Mouse (Mus musculus) gastrocnemius, postnatal 10 days (tissue): ENCODE data around the gene Olfr112. TPM values are rescaled to one million over a fixed set of nuclear protein-coding genes. Genes with fewer than 3 reads are reported as not detected.
"Not testable (repeated sequence)": the region's sequence is repeated elsewhere in the genome, so short reads cannot be mapped to it uniquely, and the experiment has no call there.

Experiments used
- DNase-seq: peaks from one replicate; pipeline ENCODE4 v3.0.0; 2021; ENCODE audit warnings: mixed read lengths
- long read RNA-seq, 2 experiments: library from polyadenylated mRNA; stranded (forward); transcript quantifications; one replicate each; pipeline ENCODE4 v2.0.0; 2021
- total RNA-seq, 2 experiments: library from RNA; stranded (reverse); gene quantifications; 2 replicates each; pipeline ENCODE4 v1.2.3; 2021

Olfr112 gene
- not detected for total RNA-seq
- long read RNA-seq, experiment 1 = 0 reads
- long read RNA-seq, experiment 2 = 0 reads

GRCm38 (mm10) chr17:37569351-37569750 is at the start of gene Olfr112:
Olfr112 (minus strand) TSS chr17:37569451.
- DNase-seq = no peak

DNA sequence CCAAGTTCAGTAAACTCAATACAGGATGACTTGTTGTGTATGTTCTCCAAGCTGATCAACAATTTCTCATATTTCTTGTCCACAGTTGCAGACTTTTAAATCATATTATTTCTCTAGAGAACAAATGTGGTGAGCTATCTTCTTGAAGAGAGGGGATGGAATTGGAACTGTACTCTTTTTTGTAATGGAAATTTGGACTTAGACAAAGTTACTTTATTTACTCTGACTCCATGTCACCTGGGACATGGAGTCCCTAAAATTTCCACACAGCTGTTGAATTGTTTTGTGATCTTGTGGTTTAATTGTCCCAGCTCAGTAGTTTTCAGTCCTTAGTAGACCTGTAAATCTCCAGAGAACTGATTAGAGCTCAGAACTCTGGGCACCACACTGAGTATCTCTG is 23.4 kb upstream of the Olfr112 start, which contains the start of gene Olfr114:
Gene Olfr114, minus strand, starts transcription at position 101 of the 400 bp plus-strand sequence.
- no peak for DNase-seq

- no peak for DNase-seq
These were observed 8.3 kb upstream of the Olfr112 start, which contains the start of gene Olfr113 for GRCm38 (mm10) chr17:37577563-37577962. Olfr113 (minus strand) TSS chr17:37577663.

GRCm38 (mm10) chr17:37558913-37559615 is 10.2 kb downstream of the Olfr112 start:
- no peak for DNase-seq

GRCm38 (mm10) chr17:37543800-37544435 is 25.3 kb downstream of the Olfr112 start:
- DNase-seq = no peak

DNA sequence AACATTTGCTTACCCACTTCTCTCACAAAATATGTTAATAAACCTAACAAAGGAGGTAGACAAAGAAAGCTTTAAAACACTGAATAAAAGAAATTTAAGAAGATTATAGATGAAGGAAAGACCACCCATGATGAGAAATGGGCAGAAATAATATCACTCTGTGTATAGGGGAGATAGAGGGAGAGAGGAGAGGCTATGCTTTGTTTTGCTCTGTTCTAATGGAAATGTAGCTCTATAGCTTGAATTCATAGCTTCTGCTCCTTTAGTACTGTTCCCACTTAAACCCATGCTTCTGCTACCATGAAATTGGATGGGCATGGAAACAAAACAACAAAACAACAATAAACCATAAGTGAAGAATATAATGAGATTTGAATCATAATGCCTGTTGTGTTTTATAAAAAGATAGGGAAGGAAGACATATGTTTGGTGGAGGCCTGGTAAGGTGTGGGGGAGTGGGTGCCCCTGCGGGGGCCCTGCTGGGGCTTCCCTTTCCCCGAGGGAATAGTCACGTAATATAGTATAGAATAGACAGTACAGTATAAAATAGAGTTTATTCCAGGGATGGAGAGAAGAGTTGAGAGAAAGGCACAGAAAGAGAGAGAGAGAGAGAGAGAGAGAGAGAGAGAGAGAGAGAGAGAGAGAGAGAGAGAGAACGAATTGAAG is 27.7 kb downstream of the Olfr112 start:
- no peak for DNase-seq

DNA sequence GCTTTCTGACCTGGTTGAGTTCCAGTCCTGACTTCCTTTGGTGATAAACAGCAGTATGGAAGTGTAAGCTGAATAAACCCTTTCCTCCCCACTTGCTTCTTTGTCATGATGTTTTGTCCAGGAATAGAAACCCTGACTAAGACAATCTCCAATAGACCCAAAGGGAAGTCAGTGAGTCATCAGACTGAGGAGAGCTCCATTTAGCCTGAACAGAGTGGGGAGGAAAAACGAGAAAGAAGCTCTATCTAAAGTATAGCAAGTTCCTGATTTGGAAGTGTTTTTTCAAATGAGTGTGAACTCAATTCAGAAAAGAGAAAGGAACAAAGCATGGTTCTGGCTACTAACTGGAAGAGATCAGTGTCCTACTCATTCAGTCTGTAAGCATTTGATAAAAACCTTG is 30.8 kb downstream of the Olfr112 start:
- not testable (repeated sequence) for DNase-seq

- DNase-seq = no peak
These were observed 34.1 kb downstream of the Olfr112 start for GRCm38 (mm10) chr17:37535173-37535572.

DNA sequence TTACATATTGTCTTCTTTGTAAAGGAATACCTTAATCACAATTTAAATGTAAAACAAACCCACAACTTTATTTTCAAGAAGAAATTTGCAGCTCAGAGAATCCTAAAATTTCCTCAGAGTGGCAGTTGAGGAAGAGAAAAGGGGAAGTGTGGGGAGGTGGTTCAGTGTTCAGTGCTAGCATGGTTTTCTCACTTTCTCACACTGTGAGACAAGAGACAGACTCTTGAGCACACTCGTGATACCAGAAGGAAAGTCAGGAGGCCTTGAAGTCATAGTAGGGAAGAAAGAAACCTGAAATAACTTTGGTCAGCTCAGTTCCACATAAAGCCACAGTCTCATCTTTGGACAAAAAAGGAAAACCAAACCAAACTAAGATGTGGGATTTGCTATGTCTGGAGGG is 43.8 kb downstream of the Olfr112 start:
- not testable (repeated sequence) for DNase-seq

- DNase-seq = not testable (repeated sequence)
These were observed 44.6 kb downstream of the Olfr112 start for GRCm38 (mm10) chr17:37524612-37525011.

Other genes starting within 250 kb of the Olfr112 start
- gene Olfr103, start 229.8 kb downstream of the Olfr112 start, total RNA-seq = not detected
- not detected for gene Olfr104-ps, start 209.9 kb downstream of the Olfr112 start, total RNA-seq
- not detected for gene Olfr105-ps, start 190.4 kb downstream of the Olfr112 start, total RNA-seq
- gene Olfr106-ps, start 179.1 kb downstream of the Olfr112 start, total RNA-seq = not detected
- gene Olfr107, start 170.2 kb downstream of the Olfr112 start, total RNA-seq = not detected
- not detected for gene Olfr108, start 124.0 kb downstream of the Olfr112 start, total RNA-seq
- not detected for gene Olfr109, start 110.5 kb downstream of the Olfr112 start, total RNA-seq
- gene H2-M2, start 85.9 kb downstream of the Olfr112 start, total RNA-seq = not detected
- not detected for gene Olfr110, start 77.0 kb downstream of the Olfr112 start, total RNA-seq
- not detected for gene Olfr111, start 61.4 kb downstream of the Olfr112 start, total RNA-seq
- gene Olfr113, start 8.2 kb upstream of the Olfr112 start, total RNA-seq = not detected
- not detected for gene Olfr114, start 23.3 kb upstream of the Olfr112 start, total RNA-seq
- under 1 TPM; 0.11 to 0.26 TPM for gene Olfr115, start 57.7 kb upstream of the Olfr112 start, total RNA-seq
- not detected for gene Olfr116, start 57.7 kb upstream of the Olfr112 start, total RNA-seq
- gene Olfr117, start 94.3 kb upstream of the Olfr112 start, total RNA-seq = not detected
- gene Olfr118, start 97.5 kb upstream of the Olfr112 start, total RNA-seq = not detected
- gene Olfr119, start 127.1 kb upstream of the Olfr112 start, total RNA-seq = not detected
- gene Olfr120, start 152.4 kb upstream of the Olfr112 start, total RNA-seq = not detected
- not detected for gene Olfr121, start 179.4 kb upstream of the Olfr112 start, total RNA-seq
- not detected for gene Olfr122, start 199.2 kb upstream of the Olfr112 start, total RNA-seq
- gene Olfr123, start 224.1 kb upstream of the Olfr112 start, total RNA-seq = not detected
- gene Olfr124, start 230.4 kb upstream of the Olfr112 start, total RNA-seq = not detected